In genomic region chr7:10494786-10495521, GRCm38 (mm10) we compare ENCODE assay signal across 8 mouse cellular contexts. TPM values are rescaled to one million over a fixed set of nuclear protein-coding genes. Genes with fewer than 3 reads are reported as not detected.
DNase-seq lines count a peak whose midpoint lies in the region; ATAC-seq lines count a peak whose summit lies in the region.

Gene Zik1, minus strand, starts transcription at chr7:10495394.

- peak; percentile 99 for ATAC-seq in intestine, embryonic 14.5 days (replicated peaks; ENCODE audit: low FRiP score, low TSS enrichment, low read depth)
- ATAC-seq in megakaryocyte, adult 5-6 weeks (ENCODE audit: poor library complexity, severe bottlenecking): peak; percentile 93

- 0 out of 2 replicates have a peak, but pooled peaks cover 3% of the 10 kb centered on the region for H3K9me3 ChIP-seq in embryonic facial prominence, embryonic 10.5 days
- H3K9me3 ChIP-seq in intestine, embryonic 14.5 days (ENCODE audit: control insufficient read depth, low read length): no peaks in the 10 kb centered on the region

- H3K4me1 ChIP-seq in embryonic facial prominence, embryonic 10.5 days: peaks cover 11% of the 10 kb centered on the region
- H3K4me1 ChIP-seq in intestine, embryonic 14.5 days (replicated peaks; ENCODE audit: control insufficient read depth, insufficient read depth, low read length): peaks cover 3% of the 10 kb centered on the region; the same call in 1 of the 2 replicates

- no peaks in the 10 kb centered on the region for H3K27me3 ChIP-seq in embryonic facial prominence, embryonic 10.5 days (replicated peaks; ENCODE audit: low read depth, poor library complexity, severe bottlenecking)
- no peaks in the 10 kb centered on the region for H3K27me3 ChIP-seq in intestine, embryonic 14.5 days (replicated peaks; ENCODE audit: control insufficient read depth, insufficient read depth, low read length)

- peak; percentile 59 for DNase-seq in adrenal gland, postnatal 25 days
- DNase-seq in embryonic facial prominence, embryonic 10.5 days (ENCODE audit: low spot score): peak; percentile 86
- DNase-seq in gastrocnemius, postnatal 4 days (ENCODE audit: low spot score in 2 of 2): peak; percentile 31 to 68
- DNase-seq in intestine, embryonic 14.5 days (ENCODE audit: low spot score): peak; percentile 82
- peak; percentile 50 to 82 for DNase-seq in left cerebral cortex, adult 9 months (ENCODE audit: low spot score in 2 of 2)
- DNase-seq in right cerebral cortex, adult 2 months (ENCODE audit: low spot score in 2 of 2): peak; percentile 77 to 86
- DNase-seq in urinary bladder, postnatal 36 days (ENCODE audit: low spot score in 2 of 2): peak; percentile 26 to 37

- 3% methylated on average over 33 of the region's 33 CpGs for WGBS in embryonic facial prominence, embryonic 10.5 days
- 1% methylated on average over 33 of the region's 33 CpGs for WGBS in intestine, embryonic 14.5 days

- peak within 1 kb of the TSS; percentile 79 for H3K9ac ChIP-seq in intestine, embryonic 14.5 days (ENCODE audit: low read length)

- H3K36me3 ChIP-seq in embryonic facial prominence, embryonic 10.5 days (replicated peaks): peaks cover 39% of the 10 kb centered on the region
- peaks cover 24% of the 10 kb centered on the region for H3K36me3 ChIP-seq in intestine, embryonic 14.5 days (ENCODE audit: control insufficient read depth, insufficient read depth, low read length)

- peak within 1 kb of the TSS; percentile 76 for H3K4me3 ChIP-seq in embryonic facial prominence, embryonic 10.5 days
- H3K4me3 ChIP-seq in intestine, embryonic 14.5 days (ENCODE audit: low read depth, low read length): peak within 1 kb of the TSS; percentile 65

- peak within 1 kb of the TSS; percentile 73 for H3K4me2 ChIP-seq in intestine, embryonic 14.5 days (ENCODE audit: low read length)

- H3K27ac ChIP-seq in embryonic facial prominence, embryonic 10.5 days (replicated peaks): peak within 1 kb of the TSS; percentile 91
- no peak within 1 kb of the TSS; the same call in 1 of the 2 replicates for H3K27ac ChIP-seq in intestine, embryonic 14.5 days (ENCODE audit: low read depth)

RNA-seq across cellular contexts. Expression of gene Zik1, which starts in this region (rescaled TPM):
- total RNA-seq in adrenal gland, postnatal 25 days (2021): 2.6 and 3.1 TPM in 2 replicates
- 37.1 and 37.2 TPM in 2 replicates for polyA plus RNA-seq in embryonic facial prominence, embryonic 10.5 days (2016; fragmentation: Nextera tagmentation; extraction: Ambion mirVana)
- 1 to 10 TPM; 3.8 to 4.3 TPM for total RNA-seq in gastrocnemius, postnatal 4 days (2021)
- polyA plus RNA-seq in intestine, embryonic 14.5 days (2014; fragmentation: Nextera tagmentation; extraction: Ambion mirVana): 11.1 and 14.8 TPM in 2 replicates
- total RNA-seq in megakaryocyte, adult 5-6 weeks (2015): 0.82 and 1.5 TPM in 2 replicates
- 0.55 and 0.81 TPM in 2 replicates for total RNA-seq in megakaryocyte, adult 5-6 weeks (2017)

Comparison
In these comparisons a context has a peak if more than half of its experiments do, and no peak if none do; other contexts are left out.
1. DNase-seq: peak in every context shown above with its lines; median percentile 86 in embryonic facial prominence, embryonic 10.5 days; 82 in intestine, embryonic 14.5 days; 82 in right cerebral cortex, adult 2 months; 66 in left cerebral cortex, adult 9 months; 59 in adrenal gland, postnatal 25 days; 50 in gastrocnemius, postnatal 4 days; 32 in urinary bladder, postnatal 36 days.